Mouse (Mus musculus): Measurements from ENCODE around the gene Abcg8. TPM values are rescaled to one million over a fixed set of nuclear protein-coding genes. Genes with fewer than 3 reads are reported as not detected.
A peak's percentile ranks its signal among the peaks of the same experiment; 100 is the strongest.

Abcg8 gene
- polyA plus RNA-seq, 1 experiment from 2014 or later, result 0.14 TPM

GRCm38 (mm10) chr17:84687994-84688393 lies 11.9 kb downstream of the Abcg8 start:
- Histone ChIP-seq H3K36me3 (no peaks in the 10 kb centered on the region), H3K4me2 (no peak overlapping the region), H3K9me3 (no peaks in the 10 kb centered on the region), H3K9ac (no peak overlapping the region), H3K27ac (no peak overlapping the region), H3K27me3 (replicated peaks) (no peaks in the 10 kb centered on the region), H3K4me3 (replicated peaks) (no peak overlapping the region), H3K4me1 (no peaks in the 10 kb centered on the region)
- WGBS, result 39% methylated on average over 5 of the region's 5 CpGs
- no peak for ATAC-seq (ENCODE audit: insufficient read depth, low FRiP score, low read depth)

DNA sequence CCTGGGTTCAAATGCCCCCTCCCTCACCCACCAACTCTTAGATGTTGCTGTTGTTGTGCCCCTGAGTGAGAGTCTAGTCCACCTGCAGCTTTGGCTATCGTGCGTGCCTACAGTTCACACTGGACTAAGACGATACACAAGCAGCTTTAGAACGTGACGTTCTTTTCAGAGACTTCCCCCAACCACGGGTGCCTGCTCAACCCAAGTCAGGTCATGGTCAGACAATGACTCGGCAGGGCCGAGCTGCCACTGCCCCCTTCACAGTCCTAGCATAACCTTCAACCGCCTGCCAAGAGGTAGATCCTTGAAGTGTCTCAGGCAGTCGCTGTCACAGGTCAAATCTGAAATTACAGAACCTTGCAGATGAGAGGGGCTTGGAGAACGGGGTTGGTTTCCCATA lies 12.7 kb downstream of the Abcg8 start:
- no peak overlapping the region for H3K4me3 ChIP-seq (replicated peaks)
- WGBS, result 87% methylated on average over 11 of the region's 11 CpGs
- no peak overlapping the region for H3K27ac ChIP-seq
- no peaks in the 10 kb centered on the region for H3K27me3 ChIP-seq (replicated peaks)
- H3K4me2 ChIP-seq, result no peak overlapping the region
- H3K36me3 ChIP-seq, result no peaks in the 10 kb centered on the region
- no peak overlapping the region for H3K9ac ChIP-seq
- ATAC-seq (ENCODE audit: insufficient read depth, low FRiP score, low read depth), result no peak
- H3K9me3 ChIP-seq, result no peaks in the 10 kb centered on the region
- no peaks in the 10 kb centered on the region for H3K4me1 ChIP-seq

DNA sequence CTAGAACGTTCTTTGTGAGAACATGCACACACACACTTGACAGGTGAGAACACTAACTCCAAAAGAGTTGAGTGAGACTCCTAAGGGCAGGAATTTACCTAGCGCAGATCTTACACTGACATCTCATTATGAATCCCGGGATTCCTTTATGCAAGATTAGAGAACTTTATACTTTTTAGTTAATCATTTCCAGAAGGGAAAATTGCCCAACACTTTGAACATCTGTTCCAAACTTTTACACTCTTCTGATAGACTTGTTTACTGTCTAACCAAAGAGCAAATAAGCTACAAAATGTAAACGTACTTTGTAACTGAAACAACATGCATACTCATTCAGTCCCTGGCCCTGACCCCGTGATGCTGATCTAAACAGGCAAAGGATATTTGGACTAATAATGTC lies 13.2 kb downstream of the Abcg8 start:
- Histone ChIP-seq H3K27ac (no peak overlapping the region), H3K9me3 (no peaks in the 10 kb centered on the region), H3K27me3 (replicated peaks) (no peaks in the 10 kb centered on the region), H3K4me1 (no peaks in the 10 kb centered on the region), H3K9ac (no peak overlapping the region), H3K36me3 (no peaks in the 10 kb centered on the region), H3K4me2 (no peak overlapping the region), H3K4me3 (replicated peaks) (no peak overlapping the region)
- 54% methylated on average over 5 of the region's 5 CpGs for WGBS
- ATAC-seq (ENCODE audit: insufficient read depth, low FRiP score, low read depth), result no peak

DNA sequence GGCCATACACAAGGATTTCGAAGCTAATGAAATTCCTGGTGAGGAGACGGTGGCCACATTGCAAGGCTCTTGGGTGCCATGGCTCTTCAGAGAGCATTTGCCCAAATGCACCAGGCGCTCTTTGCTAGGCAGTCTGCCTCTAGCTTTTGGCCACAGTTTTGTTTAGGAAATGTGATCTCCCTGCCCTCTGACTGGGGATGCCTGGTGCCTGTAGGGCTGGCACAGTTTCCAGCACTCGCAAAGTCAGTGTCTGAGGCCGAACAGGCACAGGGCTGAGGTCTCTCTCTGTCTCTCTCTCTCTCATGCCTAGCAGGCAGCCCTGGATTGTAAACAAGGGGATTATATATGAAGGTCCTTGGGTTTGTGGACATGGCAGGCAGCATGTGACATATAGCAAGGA lies 14.0 kb downstream of the Abcg8 start:
- Histone ChIP-seq H3K36me3 (no peaks in the 10 kb centered on the region), H3K27ac (no peak overlapping the region; the same call in 1 of the 2 replicates), H3K9ac (no peak overlapping the region), H3K4me1 (no peaks in the 10 kb centered on the region), H3K27me3 (replicated peaks) (no peaks in the 10 kb centered on the region), H3K4me3 (replicated peaks) (no peak overlapping the region), H3K9me3 (no peaks in the 10 kb centered on the region), H3K4me2 (no peak overlapping the region)
- WGBS, result 57% methylated on average over 5 of the region's 5 CpGs
- ATAC-seq (ENCODE audit: insufficient read depth, low FRiP score, low read depth), result no peak

DNA sequence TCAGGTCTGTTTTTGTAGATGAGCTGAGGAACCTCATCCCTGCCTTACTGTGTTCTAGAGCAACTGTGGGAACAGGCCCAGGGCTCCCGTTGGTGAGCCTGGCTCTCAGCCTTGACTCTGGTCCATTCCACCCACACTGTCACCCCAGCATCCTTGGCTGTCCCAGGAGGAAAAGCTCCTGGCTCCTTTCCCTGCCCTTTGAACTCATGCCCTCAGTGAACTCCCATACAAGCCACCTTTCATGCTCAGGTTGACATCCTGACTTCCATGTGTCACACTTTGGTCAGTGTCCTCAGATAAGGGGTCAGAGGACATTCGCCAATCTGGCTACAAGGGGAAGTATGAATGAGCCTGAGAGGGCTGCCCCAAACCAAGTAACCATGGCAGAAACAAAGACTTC lies 17.6 kb downstream of the Abcg8 start:
- Histone ChIP-seq H3K27me3 (replicated peaks) (no peaks in the 10 kb centered on the region), H3K4me2 (no peak overlapping the region), H3K27ac (no peak overlapping the region), H3K9ac (no peak overlapping the region), H3K4me1 (no peaks in the 10 kb centered on the region), H3K4me3 (replicated peaks) (no peak overlapping the region), H3K9me3 (no peaks in the 10 kb centered on the region), H3K36me3 (no peaks in the 10 kb centered on the region)
- WGBS, result 79% methylated on average over 2 of the region's 2 CpGs
- ATAC-seq (ENCODE audit: insufficient read depth, low FRiP score, low read depth), result no peak

GRCm38 (mm10) chr17:84696537-84696936 lies 20.4 kb downstream of the Abcg8 start:
- Histone ChIP-seq H3K27ac (no peak overlapping the region), H3K27me3 (replicated peaks) (no peaks in the 10 kb centered on the region), H3K9ac (no peak overlapping the region), H3K36me3 (no peaks in the 10 kb centered on the region), H3K4me1 (no peaks in the 10 kb centered on the region), H3K4me2 (no peak overlapping the region), H3K4me3 (replicated peaks) (no peak overlapping the region), H3K9me3 (no peaks in the 10 kb centered on the region)
- no peak for ATAC-seq (ENCODE audit: insufficient read depth, low FRiP score, low read depth)
- 71% methylated on average over 6 of the region's 6 CpGs for WGBS

- 19% methylated on average over 5 of the region's 5 CpGs for WGBS
- no peaks in the 10 kb centered on the region for H3K27me3 ChIP-seq (replicated peaks)
- no peaks in the 10 kb centered on the region for H3K36me3 ChIP-seq
- H3K4me2 ChIP-seq, result no peak overlapping the region
- no peak overlapping the region for H3K9ac ChIP-seq
- no peak overlapping the region for H3K27ac ChIP-seq
- H3K4me3 ChIP-seq (replicated peaks), result no peak overlapping the region
- H3K9me3 ChIP-seq, result no peaks in the 10 kb centered on the region
- peak; percentile 65; the same call in 1 of the 2 replicates for ATAC-seq (ENCODE audit: insufficient read depth, low FRiP score, low read depth)
- H3K4me1 ChIP-seq, result no peaks in the 10 kb centered on the region
These were observed 22.6 kb downstream of the Abcg8 start for GRCm38 (mm10) chr17:84698727-84699126.

DNA sequence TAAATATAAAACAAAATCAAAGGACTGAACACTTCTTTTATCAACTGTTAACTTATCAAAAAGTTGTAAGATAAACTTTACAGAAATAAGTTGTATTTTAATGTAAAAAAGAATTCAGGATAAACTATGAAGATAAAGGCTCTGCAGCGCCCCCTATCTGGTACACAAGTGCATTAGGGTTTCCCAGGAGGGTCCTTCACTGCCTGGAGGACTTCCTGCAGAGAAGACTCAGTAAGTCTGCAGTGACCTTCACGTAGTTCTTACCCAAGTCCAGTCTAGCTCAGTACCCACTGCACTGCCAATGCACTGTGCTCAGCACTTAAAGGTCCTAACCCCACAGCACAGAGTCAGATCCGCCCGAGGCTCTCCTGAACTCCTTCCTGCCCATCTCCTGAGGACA lies 31.3 kb downstream of the Abcg8 start:
- no peak overlapping the region for H3K27ac ChIP-seq
- no peak overlapping the region for H3K9ac ChIP-seq
- no peak for ATAC-seq (ENCODE audit: insufficient read depth, low FRiP score, low read depth)
- no peaks in the 10 kb centered on the region for H3K9me3 ChIP-seq
- H3K36me3 ChIP-seq, result 0 out of 2 replicates have a peak, but pooled peaks cover 7% of the 10 kb centered on the region
- no peak overlapping the region for H3K4me2 ChIP-seq
- no peaks in the 10 kb centered on the region for H3K27me3 ChIP-seq (replicated peaks)
- peaks cover 3% of the 10 kb centered on the region; the same call in 1 of the 2 replicates for H3K4me1 ChIP-seq
- 66% methylated on average over 4 of the region's 4 CpGs for WGBS
- H3K4me3 ChIP-seq (replicated peaks), result no peak overlapping the region

DNA sequence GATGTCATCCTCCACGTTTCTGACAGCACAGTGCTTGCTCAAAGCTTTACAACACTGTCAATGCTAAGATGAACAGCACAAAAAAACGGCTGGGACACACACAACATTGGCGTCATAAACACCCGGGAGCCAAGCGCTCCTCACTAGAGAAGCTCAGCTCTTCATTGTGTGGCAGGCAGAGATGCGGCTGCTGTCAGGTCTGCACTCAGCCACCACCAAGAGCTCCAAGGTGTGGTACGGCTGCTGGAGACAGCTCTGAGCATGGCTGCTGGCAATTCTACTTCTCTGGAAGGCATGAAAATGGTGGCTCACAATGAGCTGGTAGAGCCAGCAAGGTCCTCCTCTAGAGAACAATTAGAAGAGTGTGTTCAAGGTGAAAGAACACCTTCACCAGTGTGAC lies 32.7 kb downstream of the Abcg8 start:
- Histone ChIP-seq H3K27ac (no peak overlapping the region), H3K4me3 (replicated peaks) (no peak overlapping the region)

GRCm38 (mm10) chr17:84709403-84709851 lies 33.3 kb downstream of the Abcg8 start:
- Histone ChIP-seq H3K36me3 (peaks cover 14% of the 10 kb centered on the region; the same call in 1 of the 2 replicates), H3K9me3 (no peaks in the 10 kb centered on the region), H3K9ac (no peak overlapping the region), H3K4me2 (no peak overlapping the region), H3K4me3 (replicated peaks) (no peak overlapping the region), H3K4me1 (peaks cover 3% of the 10 kb centered on the region; the same call in 1 of the 2 replicates), H3K27me3 (replicated peaks) (no peaks in the 10 kb centered on the region), H3K27ac (no peak overlapping the region)
- WGBS, result 69% methylated on average over 17 of the region's 17 CpGs
- ATAC-seq (ENCODE audit: insufficient read depth, low FRiP score, low read depth), result no peak

More for the DNA sequence above, 32.7 kb downstream of the Abcg8 start:
- Histone ChIP-seq H3K9me3 (no peaks in the 10 kb centered on the region), H3K4me1 (peaks cover 3% of the 10 kb centered on the region; the same call in 1 of the 2 replicates), H3K36me3 (peaks cover 11% of the 10 kb centered on the region; the same call in 1 of the 2 replicates), H3K4me2 (no peak overlapping the region), H3K9ac (no peak overlapping the region), H3K27me3 (replicated peaks) (no peaks in the 10 kb centered on the region)
- 77% methylated on average over 7 of the region's 7 CpGs for WGBS
- no peak for ATAC-seq (ENCODE audit: insufficient read depth, low FRiP score, low read depth)

DNA sequence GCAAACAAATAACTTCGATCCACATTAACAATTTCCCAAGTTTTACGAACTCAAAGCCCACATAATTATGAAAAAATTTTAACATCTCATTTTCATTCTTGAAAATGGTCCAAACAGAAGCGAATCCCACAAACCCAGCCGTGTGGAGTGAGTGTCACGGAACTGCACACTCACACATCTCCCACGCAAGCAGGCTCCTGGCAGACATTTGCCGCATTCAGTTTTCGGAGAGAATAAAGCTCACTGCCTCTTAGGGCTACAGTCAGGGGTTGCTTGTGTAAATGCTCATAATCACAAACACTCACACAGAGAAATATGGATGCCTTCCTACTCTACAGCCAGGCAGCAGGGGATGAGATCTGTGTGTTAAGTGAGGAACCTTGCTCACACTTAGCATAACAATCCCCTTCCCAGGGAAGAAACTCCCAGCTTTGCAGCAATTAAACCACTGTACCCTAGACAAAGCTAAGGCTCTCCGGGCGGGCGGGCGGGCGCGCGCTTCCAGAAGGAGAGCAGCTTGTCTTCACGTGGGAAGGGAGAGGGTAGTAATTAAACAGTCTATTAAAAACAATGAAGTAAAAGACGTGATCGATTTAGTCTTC lies 37.6 kb downstream of the Abcg8 start:
- H3K27me3 ChIP-seq (replicated peaks), result no peaks in the 10 kb centered on the region
- no peak overlapping the region for H3K27ac ChIP-seq
- ATAC-seq (ENCODE audit: insufficient read depth, low FRiP score, low read depth), result no peak

DNA sequence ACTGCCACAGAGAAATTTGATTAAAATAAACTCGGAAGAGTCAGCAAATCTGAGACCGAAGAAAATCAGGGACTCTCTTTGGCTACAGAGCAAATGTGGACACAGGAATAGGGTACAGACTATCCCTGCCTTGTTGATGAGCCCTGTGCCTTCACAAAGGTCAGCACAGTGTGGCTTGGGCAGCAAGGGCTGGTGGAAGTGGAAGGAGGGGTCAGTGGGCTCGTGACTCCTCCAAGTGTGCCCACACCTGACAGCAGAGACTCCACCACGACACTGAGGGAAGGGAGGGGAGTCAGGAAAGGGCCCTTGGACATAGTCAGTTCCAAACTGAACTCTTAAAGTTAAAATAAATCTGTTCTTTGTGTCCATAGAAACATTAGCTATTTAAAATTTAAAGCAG lies 38.8 kb downstream of the Abcg8 start:
- Histone ChIP-seq H3K4me2 (no peak overlapping the region), H3K27ac (no peak overlapping the region), H3K9ac (no peak overlapping the region), H3K27me3 (replicated peaks) (no peaks in the 10 kb centered on the region), H3K9me3 (no peaks in the 10 kb centered on the region), H3K4me3 (replicated peaks) (no peak overlapping the region), H3K4me1 (no peaks in the 10 kb centered on the region), H3K36me3 (peaks cover 8% of the 10 kb centered on the region; the same call in 1 of the 2 replicates)
- 72% methylated on average over 4 of the region's 4 CpGs for WGBS
- ATAC-seq (ENCODE audit: insufficient read depth, low FRiP score, low read depth), result no peak

More for the DNA sequence above, 37.6 kb downstream of the Abcg8 start:
- Histone ChIP-seq H3K4me1 (peaks cover 3% of the 10 kb centered on the region; the same call in 1 of the 2 replicates), H3K4me3 (replicated peaks) (no peak overlapping the region), H3K4me2 (no peak overlapping the region), H3K9me3 (no peaks in the 10 kb centered on the region), H3K9ac (no peak overlapping the region), H3K36me3 (peaks cover 8% of the 10 kb centered on the region; the same call in 1 of the 2 replicates)
- 90% methylated on average over 18 of the region's 18 CpGs for WGBS
